Mouse (Mus musculus) central nervous system, embryonic 14 days (tissue): ENCODE results near the gene Gm14322. TPM values are rescaled to one million over a fixed set of nuclear protein-coding genes. Genes with fewer than 3 reads are reported as not detected.

ENCODE experiments used
- polyA plus RNA-seq: library from polyadenylated mRNA; depleted of rRNA; stranded (reverse); fragments of >200 nt; gene quantifications from 2 replicates; pipeline ENCODE4 v1.2.3, GENCODE M21; 2012; rRNA removed

The Gm14322 gene
- polyA plus RNA-seq = 7.2 and 9.7 TPM in 2 replicates

GRCm38 (mm10) chr2:177758941-177759558 lies at the start of gene Gm14322:
Gene Gm14322, plus strand, starts transcription at chr2:177759288.

Other genes with a start within 250 kb of the Gm14322 start
- not detected in 2 replicates for gene Gm14406, start 181.1 kb upstream of the Gm14322 start, polyA plus RNA-seq
- 40.4 and 44.2 TPM in 2 replicates for gene Gm14325, start 81.0 kb downstream of the Gm14322 start, polyA plus RNA-seq
- gene Gm14327, start 137.8 kb downstream of the Gm14322 start, polyA plus RNA-seq = 1.7 and 2.5 TPM in 2 replicates
- gene Zfp972, start 166.3 kb downstream of the Gm14322 start, polyA plus RNA-seq = 0.57 and 0.63 TPM in 2 replicates
- gene Gm14326, start 198.0 kb downstream of the Gm14322 start, polyA plus RNA-seq = 8.4 and 8.7 TPM in 2 replicates